Mouse (Mus musculus): ENCODE measurements around the gene Crocc2.

Gene Crocc2

GRCm38 (mm10) chr1:93197916-93198315 is 29.4 kb downstream of the Crocc2 start:
- CTCF ChIA-PET = interaction anchor here in 1 of 4 experiments (1.4 kb wide), 1 partner anchor 26 kb away, joined by 3 read pairs; no protein-coding TSS in a partner anchor
- POLR2A ChIA-PET = interaction anchor here in 2 of 4 experiments (0.6 to 0.9 kb wide), 2 partner anchors 37 to 95 kb away, joined by 3 to 4 read pairs; partner anchors contain the start of gene Sned1 (in 1 of the 2)

- POLR2A ChIA-PET = interaction anchor here in 2 of 4 experiments (0.8 to 2.8 kb wide), 6 partner anchors 11 to 305 kb away, joined by 3 to 8 read pairs (median 4); partner anchors contain the start of gene Sned1 (in 1 of the 2)
- CTCF ChIA-PET = interaction anchor here (0.9 to 1.7 kb wide), 8 partner anchors 9 to 249 kb away, joined by 3 to 5 read pairs (median 3); no protein-coding TSS in a partner anchor
Observed at GRCm38 (mm10) chr1:93206277-93206970, 37.9 kb downstream of the Crocc2 start.

GRCm38 (mm10) chr1:93207536-93208064 is 39.1 kb downstream of the Crocc2 start:
- CTCF ChIA-PET = interaction anchor here in 2 of 4 experiments (0.5 to 1.5 kb wide), 3 partner anchors 28 to 123 kb away, joined by 3 to 4 read pairs (median 3); partner anchors contain the start of gene Sned1 (in 1 of the 2)
- POLR2A ChIA-PET = interaction anchor here in 2 of 4 experiments (1.3 to 2.8 kb wide), 2 partner anchors 28 kb away, joined by 3 to 8 read pairs; partner anchors contain the start of gene Sned1 (in 2 of the 2)

- CTCF ChIA-PET = interaction anchor here in 1 of 4 experiments (0.9 kb wide), 1 partner anchor 32 kb away, joined by 3 read pairs; no protein-coding TSS in a partner anchor
- POLR2A ChIA-PET = interaction anchor here in 3 of 4 experiments (1.2 to 2.1 kb wide), 3 partner anchors 18 to 25 kb away, joined by 3 to 5 read pairs (median 5); partner anchors contain the start of gene Sned1 (in 1 of the 3)
Observed at GRCm38 (mm10) chr1:93210213-93210641, 41.7 kb downstream of the Crocc2 start.

GRCm38 (mm10) chr1:93211019-93211418 is 42.5 kb downstream of the Crocc2 start:
- POLR2A ChIA-PET = no interaction called here
- CTCF ChIA-PET = interaction anchor here in 1 of 4 experiments (0.6 kb wide), 1 partner anchor 187 kb away, joined by 3 read pairs; no protein-coding TSS in a partner anchor

- ChIA-PET CTCF (interaction anchor here in 1 of 4 experiments (0.5 to 1.4 kb wide), 2 partner anchors 13 to 26 kb away, joined by 3 read pairs; no protein-coding TSS in a partner anchor), POLR2A (interaction anchor here in 2 of 4 experiments (0.8 kb wide), 2 partner anchors 24 to 201 kb away, joined by 3 read pairs; partner anchors contain the start of gene Sned1 (in 1 of the 2))
Observed at GRCm38 (mm10) chr1:93211549-93212220, 43.2 kb downstream of the Crocc2 start.

GRCm38 (mm10) chr1:93212441-93212840 is 43.9 kb downstream of the Crocc2 start:
- POLR2A ChIA-PET = interaction anchor here in 2 of 4 experiments (0.8 to 0.9 kb wide), 2 partner anchors 12 to 202 kb away, joined by 3 to 5 read pairs; no protein-coding TSS in a partner anchor
- CTCF ChIA-PET = interaction anchor here in 1 of 4 experiments (1.4 kb wide), 1 partner anchor 12 kb away, joined by 3 read pairs; no protein-coding TSS in a partner anchor

- CTCF ChIA-PET = interaction anchor here in 2 of 4 experiments (0.5 to 1.3 kb wide), 2 partner anchors 10 to 18 kb away, joined by 3 read pairs; no protein-coding TSS in a partner anchor
- POLR2A ChIA-PET = interaction anchor here in 2 of 4 experiments (0.9 to 2.3 kb wide), 4 partner anchors 9 to 24 kb away, joined by 3 to 9 read pairs (median 3); no protein-coding TSS in a partner anchor
Observed at GRCm38 (mm10) chr1:93214612-93215011, 46.1 kb downstream of the Crocc2 start.

- ChIA-PET POLR2A (interaction anchor here (0.6 to 2.9 kb wide), 11 partner anchors 8 to 126 kb away, joined by 3 to 15 read pairs (median 3); partner anchors contain the start of genes Sned1 (in 2 of the 4) and Pask (in 1 of the 4)), CTCF (interaction anchor here in 2 of 4 experiments (0.7 to 0.9 kb wide), 3 partner anchors 10 to 511 kb away, joined by 3 read pairs; no protein-coding TSS in a partner anchor)
Observed at GRCm38 (mm10) chr1:93216839-93217497, 48.4 kb downstream of the Crocc2 start.

- CTCF ChIA-PET = interaction anchor here in 2 of 4 experiments (0.7 to 0.9 kb wide), 2 partner anchors 11 to 89 kb away, joined by 3 read pairs; no protein-coding TSS in a partner anchor
- POLR2A ChIA-PET = interaction anchor here (0.7 to 2.9 kb wide), 9 partner anchors 9 to 126 kb away, joined by 3 to 15 read pairs (median 3); partner anchors contain the start of genes Sned1 (in 2 of the 4) and Pask (in 1 of the 4)
Observed at GRCm38 (mm10) chr1:93217530-93217929, 49.0 kb downstream of the Crocc2 start.

- POLR2A ChIA-PET = interaction anchor here in 1 of 4 experiments (1.7 kb wide), 1 partner anchor 31 kb away, joined by 3 read pairs; no protein-coding TSS in a partner anchor
- CTCF ChIA-PET = interaction anchor here in 1 of 4 experiments (1.0 kb wide), 1 partner anchor 59 kb away, joined by 9 read pairs; no protein-coding TSS in a partner anchor
Observed at GRCm38 (mm10) chr1:93220776-93221175, 52.3 kb downstream of the Crocc2 start.

GRCm38 (mm10) chr1:93223972-93224371 is 55.4 kb downstream of the Crocc2 start:
- ChIA-PET POLR2A (interaction anchor here in 3 of 4 experiments (0.5 to 1.2 kb wide), 7 partner anchors 9 to 569 kb away, joined by 3 to 5 read pairs (median 3); no protein-coding TSS in a partner anchor), CTCF (interaction anchor here (0.5 to 1.2 kb wide), 16 partner anchors 9 to 547 kb away, joined by 3 to 9 read pairs (median 3); partner anchors contain the start of genes Sned1 (in 2 of the 4) and Crocc2 (in 1 of the 4))

GRCm38 (mm10) chr1:93225226-93225625 is 56.7 kb downstream of the Crocc2 start:
- POLR2A ChIA-PET = no interaction called here

GRCm38 (mm10) chr1:93225731-93226520 is 57.4 kb downstream of the Crocc2 start:
- ChIA-PET CTCF (no interaction called here), POLR2A (interaction anchor here in 2 of 4 experiments (0.6 to 2.5 kb wide), 5 partner anchors 8 to 111 kb away, joined by 3 to 23 read pairs (median 3); partner anchors contain the start of gene Sned1 (in 1 of the 2))

More at GRCm38 (mm10) chr1:93225226-93225625, 56.7 kb downstream of the Crocc2 start:
- CTCF ChIA-PET = no interaction called here

GRCm38 (mm10) chr1:93227303-93227975 is 58.9 kb downstream of the Crocc2 start:
- CTCF ChIA-PET = interaction anchor here in 2 of 4 experiments (0.5 to 1.6 kb wide), 4 partner anchors 9 to 519 kb away, joined by 3 to 7 read pairs (median 5); no protein-coding TSS in a partner anchor

More at GRCm38 (mm10) chr1:93227303-93227975, 58.9 kb downstream of the Crocc2 start:
- POLR2A ChIA-PET = interaction anchor here (0.6 to 2.5 kb wide), 17 partner anchors 9 to 1872 kb away, joined by 3 to 23 read pairs (median 4); partner anchors contain the start of genes Sned1 (in 2 of the 4), Farp2 (in 1 of the 4), Pask (in 1 of the 4) and Ppp1r7 (in 1 of the 4)

Data from embryonic stem cell, embryonic (primary cell).